Mouse (Mus musculus) T-cell, adult 66 days (primary cell): ENCODE results near the gene Strn4. TPM values are rescaled to one million over a fixed set of nuclear protein-coding genes. Genes with fewer than 3 reads are reported as not detected.

Experiments
- total RNA-seq, 2 experiments: library from RNA; stranded (reverse); gene quantifications; 3 replicates in 1 of 2; 4 replicates in 1 of 2; pipeline ENCODE4 v1.2.4; 2023

Strn4 gene
- 100 to 1,000 TPM; 136 to 150 TPM for total RNA-seq

DNA sequence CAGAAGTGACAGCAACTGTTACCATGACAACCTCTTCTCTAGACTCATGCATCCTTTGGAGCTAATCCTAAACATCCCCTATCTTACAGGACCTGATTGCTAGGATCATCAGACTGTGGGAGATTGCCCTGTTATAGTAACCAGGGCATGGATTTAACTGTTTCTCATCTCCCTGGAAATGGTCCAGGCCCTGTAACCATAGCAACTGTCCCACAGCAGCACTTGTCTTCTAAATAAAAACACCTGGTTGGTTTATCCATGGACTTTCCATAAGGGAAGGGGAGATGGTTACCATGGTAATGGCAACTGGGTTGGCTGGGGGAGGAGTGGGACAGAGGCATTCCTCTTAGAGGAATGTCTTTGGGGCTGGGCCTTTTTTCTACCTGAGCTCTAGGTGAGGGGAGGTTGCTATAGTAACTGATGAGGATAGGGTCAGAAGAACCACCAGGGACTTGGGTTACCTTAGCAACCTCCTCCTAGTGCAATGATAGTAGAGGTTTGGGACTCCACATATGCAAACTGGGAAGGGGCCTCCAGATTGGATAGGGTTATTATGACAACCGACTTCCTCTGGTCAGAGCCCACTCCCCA, at the start of gene Strn4:
Gene Strn4 (plus strand): TSS at position 539 of the 591 bp plus-strand sequence.

GRCm38 (mm10) chr7:16780825-16781554, 34.7 kb upstream of the Strn4 start, which contains the start of gene Slc1a5:
TSS of gene Slc1a5 (plus strand) at chr7:16781340.

GRCm38 (mm10) chr7:16816475-16817122, 910 bp downstream of the Strn4 start, which contains the start of gene Fkrp:
TSS of gene Fkrp (minus strand) at chr7:16816732.

DNA sequence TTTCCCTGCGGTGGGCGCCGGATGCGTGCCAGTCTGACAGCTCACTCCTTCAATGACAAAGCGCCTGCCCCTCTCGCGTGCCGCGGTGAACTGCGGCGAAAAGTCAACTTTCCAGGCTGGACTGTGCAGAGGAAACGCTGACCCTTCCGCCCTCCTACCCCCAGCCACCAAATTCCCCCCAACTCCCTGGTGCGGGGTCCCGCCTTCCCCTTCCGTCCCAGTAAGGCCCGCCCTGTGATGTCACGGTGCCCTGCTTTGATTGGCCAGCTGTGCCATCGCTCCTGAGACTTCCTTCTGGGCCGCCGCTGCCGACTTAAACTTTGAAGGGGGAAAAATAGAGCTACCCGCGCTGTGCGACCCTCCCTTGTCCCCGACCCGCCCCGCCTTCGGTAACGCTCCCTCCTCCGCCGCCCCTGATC, 27.0 kb downstream of the Strn4 start, which contains the start of gene Prkd2:
Gene Prkd2 (plus strand): TSS at position 258 of the 419 bp plus-strand sequence.

GRCm38 (mm10) chr7:16875310-16875325, 59.4 kb downstream of the Strn4 start, which contains the start of gene Dact3:
TSS of gene Dact3 (plus strand) at chr7:16875317.

Other genes with a start within 250 kb of the Strn4 start
- 10 to 100 TPM; 20.5 to 22.0 TPM for gene Arhgap35, start 200.9 kb upstream of the Strn4 start, total RNA-seq
- gene Ceacam15, start 140.2 kb upstream of the Strn4 start, total RNA-seq: not detected
- not detected for gene Ceacam9, start 94.0 kb upstream of the Strn4 start, total RNA-seq
- gene Ap2s1, start 77.5 kb upstream of the Strn4 start, total RNA-seq: 10 to 100 TPM; 85.3 to 95.2 TPM
- 100 to 1,000 TPM; 137 to 141 TPM for gene Slc1a5, start 34.5 kb upstream of the Strn4 start, total RNA-seq
- gene Fkrp, start 843 bp downstream of the Strn4 start, total RNA-seq: 10 to 100 TPM; 23.8 to 28.4 TPM
- 100 to 1,000 TPM; 225 to 233 TPM for gene Prkd2, start 27.0 kb downstream of the Strn4 start, total RNA-seq
- under 1 TPM; 0.29 to 0.56 TPM for gene Dact3, start 59.4 kb downstream of the Strn4 start, total RNA-seq
- gene Gng8, start 75.9 kb downstream of the Strn4 start, total RNA-seq: not detected
- gene Ptgir, start 90.6 kb downstream of the Strn4 start, total RNA-seq: 1 to 10 TPM; 1.5 to 1.9 TPM
- gene Calm3, start 108.2 kb downstream of the Strn4 start, total RNA-seq: 100 to 1,000 TPM; 118 to 124 TPM
- not detected for gene Pnmal2, start 128.8 kb downstream of the Strn4 start, total RNA-seq
- not detected for gene Pnmal1, start 143.8 kb downstream of the Strn4 start, total RNA-seq
- gene Gm42372, start 167.2 kb downstream of the Strn4 start, total RNA-seq: 1 to 10 TPM; 2.7 to 3.4 TPM
- gene Ccdc8, start 176.8 kb downstream of the Strn4 start, total RNA-seq: under 1 TPM in 1 of 2 experiments, not detected in 1; 0.29 TPM
- 100 to 1,000 TPM in 1 of 2 experiments, 10 to 100 TPM in 1; 92.5 to 103 TPM for gene Ppp5c, start 212.0 kb downstream of the Strn4 start, total RNA-seq
- gene Hif3a, start 246.5 kb downstream of the Strn4 start, total RNA-seq: 1 to 10 TPM; 1.3 to 3.4 TPM